Mouse (Mus musculus) cerebellum, adult 2 months (tissue): ENCODE data around the gene Ino80d.

Source experiments
- CTCF ChIP-seq: fragments of 200-500 bp; IDR thresholded peaks from 2 replicates; pipeline ENCODE4 v1.5.1; 2011; ENCODE audit warnings: low read depth, mild to moderate bottlenecking, control low read depth, low read length, moderate library complexity, borderline replicate concordance; ENCODE audit not compliant: insufficient read depth
- POLR2A ChIP-seq: fragments of 200-500 bp; IDR thresholded peaks from 2 replicates; pipeline ENCODE4 v1.6.1; 2011; ENCODE audit warnings: low read length, control low read depth, borderline replicate concordance; ENCODE audit not compliant: insufficient read depth

- TF ChIP-seq CTCF (no peak), POLR2A (no peak)
Measured at GRCm38 (mm10) chr1:63005013-63005646, 109.3 kb downstream of the Ino80d start.
